Mouse (Mus musculus): ENCODE data around the gene Ugt1a6a. TPM values are rescaled to one million over a fixed set of nuclear protein-coding genes. Genes with fewer than 3 reads are reported as not detected.
"Not testable (repeated sequence)": the region's sequence is repeated elsewhere in the genome, so short reads cannot be mapped to it uniquely, and the experiment has no call there.

Gene Ugt1a6a
- polyA plus RNA-seq, 1 experiment from 2014 or later = 0.35 TPM

- Histone ChIP-seq H3K9me3 (ENCODE audit: control insufficient read depth, low read length) (peaks cover 40% of the 10 kb centered on the region), H3K27ac (ENCODE audit: low read depth, low read length) (no peak overlapping the region), H3K27me3 (ENCODE audit: control insufficient read depth, insufficient read depth, low read length) (no peaks in the 10 kb centered on the region), H3K4me3 (ENCODE audit: low read depth, low read length) (no peak overlapping the region), H3K36me3 (ENCODE audit: control insufficient read depth, insufficient read depth, low read length) (no peaks in the 10 kb centered on the region), H3K4me1 (replicated peaks; ENCODE audit: control insufficient read depth, insufficient read depth, low read length) (no peaks in the 10 kb centered on the region), H3K9ac (ENCODE audit: low read length) (no peak overlapping the region), H3K4me2 (ENCODE audit: low read depth, low read length, severe bottlenecking) (no peak overlapping the region)
- 55% methylated on average over 4 of the region's 4 CpGs for WGBS
- peak; percentile 57 for DNase-seq (ENCODE audit: low spot score)
- ATAC-seq (replicated peaks; ENCODE audit: low FRiP score) = no peak
Measured at GRCm38 (mm10) chr1:88218591-88218990, 84.0 kb downstream of the Ugt1a6a start.

GRCm38 (mm10) chr1:88219054-88219453 is 84.4 kb downstream of the Ugt1a6a start:
- Histone ChIP-seq H3K4me2 (ENCODE audit: low read depth, low read length, severe bottlenecking) (no peak overlapping the region), H3K27me3 (ENCODE audit: control insufficient read depth, insufficient read depth, low read length) (no peaks in the 10 kb centered on the region), H3K9ac (ENCODE audit: low read length) (no peak overlapping the region), H3K9me3 (ENCODE audit: control insufficient read depth, low read length) (peaks cover 35% of the 10 kb centered on the region), H3K4me1 (replicated peaks; ENCODE audit: control insufficient read depth, insufficient read depth, low read length) (no peaks in the 10 kb centered on the region), H3K4me3 (ENCODE audit: low read depth, low read length) (no peak overlapping the region), H3K27ac (ENCODE audit: low read depth, low read length) (no peak overlapping the region), H3K36me3 (ENCODE audit: control insufficient read depth, insufficient read depth, low read length) (no peaks in the 10 kb centered on the region)
- WGBS = 22% methylated on average over 1 of the region's 1 CpGs
- peak; percentile 52 for DNase-seq (ENCODE audit: low spot score)
- no peak for ATAC-seq (replicated peaks; ENCODE audit: low FRiP score)

- Histone ChIP-seq H3K4me1 (replicated peaks; ENCODE audit: control insufficient read depth, insufficient read depth, low read length) (no peaks in the 10 kb centered on the region), H3K9ac (ENCODE audit: low read length) (no peak overlapping the region), H3K27ac (ENCODE audit: low read depth, low read length) (no peak overlapping the region), H3K4me2 (ENCODE audit: low read depth, low read length, severe bottlenecking) (no peak overlapping the region), H3K4me3 (ENCODE audit: low read depth, low read length) (no peak overlapping the region), H3K27me3 (ENCODE audit: control insufficient read depth, insufficient read depth, low read length) (no peaks in the 10 kb centered on the region), H3K36me3 (ENCODE audit: control insufficient read depth, insufficient read depth, low read length) (no peaks in the 10 kb centered on the region), H3K9me3 (ENCODE audit: control insufficient read depth, low read length) (peaks cover 25% of the 10 kb centered on the region)
- no peak for DNase-seq (ENCODE audit: low spot score)
- ATAC-seq (replicated peaks; ENCODE audit: low FRiP score) = no peak
Measured at GRCm38 (mm10) chr1:88220336-88220735, 85.7 kb downstream of the Ugt1a6a start.

GRCm38 (mm10) chr1:88222216-88222615 is 87.6 kb downstream of the Ugt1a6a start:
- H3K27ac ChIP-seq (ENCODE audit: low read depth, low read length) = no peak overlapping the region
- peaks cover 28% of the 10 kb centered on the region for H3K9me3 ChIP-seq (ENCODE audit: control insufficient read depth, low read length)
- H3K4me2 ChIP-seq (ENCODE audit: low read depth, low read length, severe bottlenecking) = no peak overlapping the region
- DNase-seq (ENCODE audit: low spot score) (no peak), ATAC-seq (replicated peaks; ENCODE audit: low FRiP score) (no peak)
- H3K9ac ChIP-seq (ENCODE audit: low read length) = no peak overlapping the region
- no peaks in the 10 kb centered on the region for H3K4me1 ChIP-seq (replicated peaks; ENCODE audit: control insufficient read depth, insufficient read depth, low read length)
- no peak overlapping the region for H3K4me3 ChIP-seq (ENCODE audit: low read depth, low read length)
- no peaks in the 10 kb centered on the region for H3K27me3 ChIP-seq (ENCODE audit: control insufficient read depth, insufficient read depth, low read length)
- no peaks in the 10 kb centered on the region for H3K36me3 ChIP-seq (ENCODE audit: control insufficient read depth, insufficient read depth, low read length)
- 55% methylated on average over 2 of the region's 2 CpGs for WGBS

- not testable (repeated sequence) for H3K4me3 ChIP-seq (ENCODE audit: low read depth, low read length); H3K36me3 ChIP-seq (ENCODE audit: control insufficient read depth, insufficient read depth, low read length); H3K4me1 ChIP-seq (replicated peaks; ENCODE audit: control insufficient read depth, insufficient read depth, low read length); H3K4me2 ChIP-seq (ENCODE audit: low read depth, low read length, severe bottlenecking); ATAC-seq (replicated peaks; ENCODE audit: low FRiP score); H3K9ac ChIP-seq (ENCODE audit: low read length); H3K27me3 ChIP-seq (ENCODE audit: control insufficient read depth, insufficient read depth, low read length); H3K27ac ChIP-seq (ENCODE audit: low read depth, low read length)
- peak; percentile 53 for DNase-seq (ENCODE audit: low spot score)
- peaks cover 31% of the 10 kb centered on the region for H3K9me3 ChIP-seq (ENCODE audit: control insufficient read depth, low read length)
Measured at GRCm38 (mm10) chr1:88223011-88223515, 88.5 kb downstream of the Ugt1a6a start.

- 53% methylated on average over 1 of the region's 1 CpGs for whole genome bisulfite sequencing
- no peak overlapping the region for H3K9ac ChIP-seq (ENCODE audit: low read length)
- no peak overlapping the region for H3K4me2 ChIP-seq (ENCODE audit: low read depth, low read length, severe bottlenecking)
- ATAC-seq (replicated peaks; ENCODE audit: low FRiP score) (no peak), DNase-seq (ENCODE audit: low spot score) (peak; percentile 54)
- no peak overlapping the region for H3K27ac ChIP-seq (ENCODE audit: low read depth, low read length)
- H3K36me3 ChIP-seq (ENCODE audit: control insufficient read depth, insufficient read depth, low read length) = no peaks in the 10 kb centered on the region
- H3K4me1 ChIP-seq (replicated peaks; ENCODE audit: control insufficient read depth, insufficient read depth, low read length) = no peaks in the 10 kb centered on the region
- no peak overlapping the region for H3K4me3 ChIP-seq (ENCODE audit: low read depth, low read length)
- H3K9me3 ChIP-seq (ENCODE audit: control insufficient read depth, low read length) = peaks cover 36% of the 10 kb centered on the region
- H3K27me3 ChIP-seq (ENCODE audit: control insufficient read depth, insufficient read depth, low read length) = no peaks in the 10 kb centered on the region
Measured at GRCm38 (mm10) chr1:88223591-88223990, 89.0 kb downstream of the Ugt1a6a start.

- no peaks in the 10 kb centered on the region for H3K4me1 ChIP-seq (replicated peaks; ENCODE audit: control insufficient read depth, insufficient read depth, low read length)
- H3K27me3 ChIP-seq (ENCODE audit: control insufficient read depth, insufficient read depth, low read length) = no peaks in the 10 kb centered on the region
- no peak overlapping the region for H3K27ac ChIP-seq (ENCODE audit: low read depth, low read length)
- ATAC-seq (replicated peaks; ENCODE audit: low FRiP score) (no peak), DNase-seq (ENCODE audit: low spot score) (peak; percentile 53)
- H3K36me3 ChIP-seq (ENCODE audit: control insufficient read depth, insufficient read depth, low read length) = no peaks in the 10 kb centered on the region
- peaks cover 42% of the 10 kb centered on the region for H3K9me3 ChIP-seq (ENCODE audit: control insufficient read depth, low read length)
- H3K4me2 ChIP-seq (ENCODE audit: low read depth, low read length, severe bottlenecking) = no peak overlapping the region
- H3K9ac ChIP-seq (ENCODE audit: low read length) = no peak overlapping the region
- WGBS = 79% methylated on average over 2 of the region's 2 CpGs
- no peak overlapping the region for H3K4me3 ChIP-seq (ENCODE audit: low read depth, low read length)
Measured at GRCm38 (mm10) chr1:88224029-88224776, 89.6 kb downstream of the Ugt1a6a start.

- H3K27ac ChIP-seq (ENCODE audit: low read depth, low read length); H3K4me3 ChIP-seq (ENCODE audit: low read depth, low read length); H3K36me3 ChIP-seq (ENCODE audit: control insufficient read depth, insufficient read depth, low read length); H3K4me2 ChIP-seq (ENCODE audit: low read depth, low read length, severe bottlenecking); ATAC-seq (replicated peaks; ENCODE audit: low FRiP score); DNase-seq (ENCODE audit: low spot score); H3K4me1 ChIP-seq (replicated peaks; ENCODE audit: control insufficient read depth, insufficient read depth, low read length); H3K9ac ChIP-seq (ENCODE audit: low read length); H3K27me3 ChIP-seq (ENCODE audit: control insufficient read depth, insufficient read depth, low read length): not testable (repeated sequence)
- 39% methylated on average over 2 of the region's 2 CpGs for WGBS
- H3K9me3 ChIP-seq (ENCODE audit: control insufficient read depth, low read length) = peaks cover 53% of the 10 kb centered on the region
Measured at GRCm38 (mm10) chr1:88225301-88225700, 90.7 kb downstream of the Ugt1a6a start.

- no peaks in the 10 kb centered on the region for H3K4me1 ChIP-seq (replicated peaks; ENCODE audit: control insufficient read depth, insufficient read depth, low read length)
- ATAC-seq (replicated peaks; ENCODE audit: low FRiP score) (no peak), DNase-seq (ENCODE audit: low spot score) (no peak)
- no peak overlapping the region for H3K4me2 ChIP-seq (ENCODE audit: low read depth, low read length, severe bottlenecking)
- H3K36me3 ChIP-seq (ENCODE audit: control insufficient read depth, insufficient read depth, low read length) = no peaks in the 10 kb centered on the region
- H3K9ac ChIP-seq (ENCODE audit: low read length) = no peak overlapping the region
- H3K27me3 ChIP-seq (ENCODE audit: control insufficient read depth, insufficient read depth, low read length) = no peaks in the 10 kb centered on the region
- H3K9me3 ChIP-seq (ENCODE audit: control insufficient read depth, low read length) = peaks cover 58% of the 10 kb centered on the region
- no peak overlapping the region for H3K4me3 ChIP-seq (ENCODE audit: low read depth, low read length)
- H3K27ac ChIP-seq (ENCODE audit: low read depth, low read length) = no peak overlapping the region
Measured at GRCm38 (mm10) chr1:88225741-88226140, 91.1 kb downstream of the Ugt1a6a start.
